Mouse (Mus musculus) bone marrow, adult 2 months (tissue): ENCODE data around the gene Asic4.

Source experiments
- CTCF ChIP-seq: fragments of 200-500 bp; IDR thresholded peaks from 2 replicates; pipeline ENCODE4 v1.5.1; 2011; ENCODE audit warnings: low read length, control low read depth; ENCODE audit not compliant: control insufficient read depth, insufficient read depth
- POLR2A ChIP-seq: fragments of 200-500 bp; IDR thresholded peaks from 2 replicates; pipeline ENCODE4 v1.6.1; 2011; ENCODE audit warnings: low read depth, mild to moderate bottlenecking, control low read depth, low read length, borderline replicate concordance; ENCODE audit not compliant: control insufficient read depth

DNA sequence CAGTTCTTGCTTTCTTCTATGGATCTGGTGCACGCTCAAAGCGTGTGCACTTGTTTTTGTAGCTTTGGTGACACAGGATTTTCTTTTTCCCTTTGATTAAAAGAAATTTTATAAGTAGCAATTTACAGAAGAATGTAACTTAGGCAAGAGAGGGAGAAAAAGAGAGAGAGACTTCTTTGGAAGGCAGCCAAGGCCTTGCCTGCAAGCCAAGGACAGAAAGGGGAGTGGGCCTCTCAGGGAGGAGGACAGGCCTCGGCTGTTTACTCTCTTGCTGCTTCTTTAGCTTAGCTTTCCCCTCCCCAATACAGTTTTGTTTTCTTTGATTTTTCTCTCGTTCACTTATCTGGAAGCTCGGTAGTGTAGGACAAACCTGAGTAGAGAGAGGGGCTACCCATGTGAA lies 69.3 kb downstream of the Asic4 start:
- TF ChIP-seq CTCF: no peak
- no peak for TF ChIP-seq POLR2A
